In genomic region chr2:13491734-13492133, GRCm38 (mm10) we compare ENCODE assay signal across 18 mouse cellular contexts. TPM values are rescaled to one million over a fixed set of nuclear protein-coding genes. Genes with fewer than 3 reads are reported as not detected.
DNase-seq lines count a peak whose midpoint lies in the region; ATAC-seq and TF ChIP-seq lines count a peak whose summit lies in the region.
"Had no signal": no experiment of that assay in that cellular context is flagged by ENCODE, and none has a peak within 500 bp of the region (broad histone marks: within the 10 kb centered on the region; RNA-seq: fewer than 3 reads in every experiment).

Gene Cubn, minus strand, starts transcription at chr2:13491813.

- no peaks in the 10 kb centered on the region for H3K9me3 ChIP-seq in limb, embryonic 12.5 days
- no peaks in the 10 kb centered on the region for H3K9me3 ChIP-seq in limb, embryonic 10.5 days (replicated peaks)
- no peaks in the 10 kb centered on the region for H3K9me3 ChIP-seq in embryonic facial prominence, embryonic 14.5 days (ENCODE audit: control insufficient read depth, low read length)
- H3K9me3 ChIP-seq: embryonic facial prominence, embryonic 13.5 days; forebrain, embryonic 12.5 days; hindbrain, embryonic 12.5 days had no signal

- TF ChIP-seq CTCF in kidney, adult 2 months (conservative IDR thresholded peaks at IDR 0.05; ENCODE audit: insufficient read depth, insufficient read length, low read depth, low read length), result no peak

- H3K4me1 ChIP-seq in limb, embryonic 12.5 days (replicated peaks), result peaks cover 17% of the 10 kb centered on the region
- peaks cover 6% of the 10 kb centered on the region; the same call in 1 of the 2 replicates for H3K4me1 ChIP-seq in limb, embryonic 10.5 days
- H3K4me1 ChIP-seq in embryonic facial prominence, embryonic 14.5 days (ENCODE audit: control insufficient read depth, insufficient read depth, low read length), result peaks cover 8% of the 10 kb centered on the region
- H3K4me1 ChIP-seq in kidney, adult 2 months (ENCODE audit: control insufficient read depth, insufficient read depth, low read length), result peaks cover 12% of the 10 kb centered on the region; the same call in 1 of the 2 replicates

- peak; percentile 45 for TF ChIP-seq POLR2A in kidney, adult 2 months (IDR thresholded peaks at IDR 0.05; ENCODE audit: low read depth, low read length)

- H3K4me2 ChIP-seq in limb, embryonic 12.5 days, result no peak within 1 kb of the TSS
- H3K4me2 ChIP-seq in embryonic facial prominence, embryonic 14.5 days (ENCODE audit: low read depth, low read length), result 0 out of 2 replicates have a peak within 1 kb of the TSS, but pooled peaks have one; percentile 12
- H3K4me2 ChIP-seq: embryonic facial prominence, embryonic 13.5 days; forebrain, embryonic 12.5 days; hindbrain, embryonic 12.5 days had no signal

- no peak for DNase-seq in limb, embryonic 10.5 days (ENCODE audit: low spot score)
- DNase-seq in embryonic facial prominence, embryonic 14.5 days (ENCODE audit: low spot score), result no peak
- DNase-seq in kidney, adult 2 months, result peak; percentile 84
- peak; percentile 53 to 54 for DNase-seq in kidney, postnatal 25 days
- DNase-seq in cerebellum, postnatal 36 days, result no peak
- DNase-seq in MN1 (ENCODE audit: low spot score), result no peak
- no peak for DNase-seq in ovary, postnatal 10 days (ENCODE audit: low spot score)
- DNase-seq: adrenal gland, postnatal 36 days; cerebellum, adult 9-10 months; heart, adult 2 months had no signal

- no peak for ATAC-seq in limb, embryonic 12.5 days (ENCODE audit: insufficient number of reproducible peaks, insufficient read depth, low FRiP score, low TSS enrichment, low read depth)
- no peak for ATAC-seq in embryonic facial prominence, embryonic 14.5 days (ENCODE audit: low read depth)
- ATAC-seq: lung, postnatal 0 days had no signal

- 0 out of 2 replicates have a peak within 1 kb of the TSS, but pooled peaks have one; percentile 29 for H3K27ac ChIP-seq in limb, embryonic 12.5 days
- no peak within 1 kb of the TSS for H3K27ac ChIP-seq in limb, embryonic 10.5 days
- H3K27ac ChIP-seq in embryonic facial prominence, embryonic 14.5 days (replicated peaks; ENCODE audit: low read depth, low read length), result no peak within 1 kb of the TSS
- H3K27ac ChIP-seq in kidney, adult 2 months (ENCODE audit: insufficient read depth, low read depth, low read length), result peak within 1 kb of the TSS; percentile 98
- H3K27ac ChIP-seq: embryonic facial prominence, embryonic 13.5 days; forebrain, embryonic 12.5 days; heart, adult 2 months; hindbrain, embryonic 12.5 days; layer of hippocampus, adult 2 months; left cerebral cortex, adult 2 months had no signal

- H3K27me3 ChIP-seq in limb, embryonic 12.5 days, result no peaks in the 10 kb centered on the region
- no peaks in the 10 kb centered on the region for H3K27me3 ChIP-seq in limb, embryonic 10.5 days (ENCODE audit: low read depth, poor library complexity, severe bottlenecking)
- H3K27me3 ChIP-seq in embryonic facial prominence, embryonic 14.5 days (replicated peaks; ENCODE audit: control insufficient read depth, insufficient read depth, low read length), result no peaks in the 10 kb centered on the region
- H3K27me3 ChIP-seq in kidney, adult 2 months (replicated peaks; ENCODE audit: control insufficient read depth, insufficient read depth, low read length), result no peaks in the 10 kb centered on the region
- H3K27me3 ChIP-seq: embryonic facial prominence, embryonic 13.5 days; forebrain, embryonic 12.5 days; hindbrain, embryonic 12.5 days had no signal

- H3K9ac ChIP-seq in limb, embryonic 12.5 days (replicated peaks), result no peak within 1 kb of the TSS
- H3K9ac ChIP-seq in embryonic facial prominence, embryonic 14.5 days (ENCODE audit: low read depth, low read length), result no peak within 1 kb of the TSS; the same call in 1 of the 2 replicates
- H3K9ac ChIP-seq: embryonic facial prominence, embryonic 13.5 days; forebrain, embryonic 12.5 days; hindbrain, embryonic 12.5 days had no signal

- H3K4me3 ChIP-seq in limb, embryonic 12.5 days (replicated peaks), result no peak within 1 kb of the TSS
- no peak within 1 kb of the TSS for H3K4me3 ChIP-seq in limb, embryonic 10.5 days
- H3K4me3 ChIP-seq in embryonic facial prominence, embryonic 14.5 days (ENCODE audit: low read depth, low read length), result no peak within 1 kb of the TSS
- H3K4me3 ChIP-seq in kidney, adult 2 months (ENCODE audit: insufficient read depth, low read depth, low read length), result peak within 1 kb of the TSS; percentile 70
- H3K4me3 ChIP-seq: embryonic facial prominence, embryonic 13.5 days; forebrain, embryonic 12.5 days; heart, adult 2 months; hindbrain, embryonic 12.5 days; layer of hippocampus, adult 2 months; left cerebral cortex, adult 2 months had no signal

- 56% methylated on average over 8 of the region's 8 CpGs for WGBS in limb, embryonic 12.5 days
- WGBS in limb, embryonic 10.5 days, result 62% methylated on average over 8 of the region's 8 CpGs
- 38% methylated on average over 8 of the region's 8 CpGs for WGBS in embryonic facial prominence, embryonic 14.5 days
- 45% methylated on average over 8 of the region's 8 CpGs for WGBS in kidney, adult 2 months

- H3K36me3 ChIP-seq in limb, embryonic 12.5 days, result no peaks in the 10 kb centered on the region
- H3K36me3 ChIP-seq in limb, embryonic 10.5 days, result no peaks in the 10 kb centered on the region
- H3K36me3 ChIP-seq in embryonic facial prominence, embryonic 14.5 days (ENCODE audit: control insufficient read depth, insufficient read depth, low read length), result no peaks in the 10 kb centered on the region
- H3K36me3 ChIP-seq in kidney, adult 2 months (ENCODE audit: control insufficient read depth, insufficient read depth, low read length), result no peaks in the 10 kb centered on the region; the same call in 1 of the 2 replicates
- H3K36me3 ChIP-seq: embryonic facial prominence, embryonic 13.5 days; forebrain, embryonic 12.5 days; hindbrain, embryonic 12.5 days had no signal

RNA-seq across cellular contexts. Expression of gene Cubn, which starts in this region (rescaled TPM):
- 0.05 and 0.17 TPM in 2 replicates for polyA plus RNA-seq in limb, embryonic 12.5 days (2016; fragmentation: Nextera tagmentation; extraction: Ambion mirVana)
- 0.05 TPM in 2 replicates for polyA plus RNA-seq in limb, embryonic 10.5 days (2016; fragmentation: Nextera tagmentation; extraction: Ambion mirVana)
- polyA plus RNA-seq in embryonic facial prominence, embryonic 14.5 days (2014; fragmentation: Nextera tagmentation; extraction: Ambion mirVana), result 0.38 and 0.56 TPM in 2 replicates
- 56.2 and 62.6 TPM in 2 replicates for polyA plus RNA-seq in kidney, adult 2 months (2012; rRNA removed)
- polyA plus RNA-seq: liver, adult 2 months had no signal

Comparison
In these comparisons a context has a peak if more than half of its experiments do, and no peak if none do; other contexts are left out.
1. RNA of gene Cubn (polyA plus RNA-seq): 56.2 to 62.6 TPM in kidney, adult 2 months; 0.38 to 0.56 TPM in embryonic facial prominence, embryonic 14.5 days, 0.05 to 0.17 TPM in limb, embryonic 12.5 days and 0.05 TPM in limb, embryonic 10.5 days; every median in the first group is over 10 times any median in the second.
2. H3K27ac ChIP-seq: peak in limb, embryonic 12.5 days (single experiment) and kidney, adult 2 months (single experiment); none in limb, embryonic 10.5 days (single experiment) and embryonic facial prominence, embryonic 14.5 days (single experiment).
3. DNase-seq: peak in kidney, adult 2 months (single experiment) and kidney, postnatal 25 days (2 of 2); none in limb, embryonic 10.5 days (single experiment), embryonic facial prominence, embryonic 14.5 days (single experiment), cerebellum, postnatal 36 days (0 of 2), MN1 (single experiment) and ovary, postnatal 10 days (single experiment).